Mouse (Mus musculus) heart, adult 8-10 months (tissue): ENCODE data around the gene Slc25a18. TPM values are rescaled to one million over a fixed set of nuclear protein-coding genes. Genes with fewer than 3 reads are reported as not detected.

Experiments
- DNase-seq: peaks from one replicate; pipeline ENCODE4 v3.0.0; 2022; ENCODE audit warnings: low spot score
- total RNA-seq, 4 experiments: library from RNA; stranded (reverse); gene quantifications; 2 replicates each; pipeline ENCODE4 v1.2.4; 2022

Slc25a18 gene
- total RNA-seq = under 1 TPM in 2 of 4 experiments, not detected in 2; 0.14 to 0.34 TPM

DNA sequence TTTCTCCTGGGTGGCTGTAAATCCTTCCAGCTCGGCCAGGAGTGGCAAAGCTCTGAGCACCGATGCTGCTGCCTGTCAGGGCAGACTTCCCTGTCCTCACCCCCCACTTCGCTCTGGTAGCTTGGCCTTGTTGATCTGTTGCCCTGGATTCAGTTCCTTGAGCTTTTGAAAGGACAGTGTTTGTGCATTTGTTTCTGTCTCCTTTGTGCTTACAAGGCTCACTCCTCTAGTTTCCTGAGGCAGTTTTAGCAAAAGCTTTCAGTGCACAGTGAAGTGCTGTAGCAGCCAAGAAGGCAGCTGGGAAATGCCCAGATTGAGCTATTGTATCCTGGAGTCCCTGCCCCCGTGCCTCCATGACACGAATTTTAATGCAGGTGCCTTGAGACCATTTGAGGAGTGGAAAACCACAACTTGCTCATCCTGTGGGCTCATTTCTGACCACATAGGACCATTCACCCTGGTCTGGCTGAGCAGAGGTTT, at the start of gene Slc25a18:
TSS of gene Slc25a18 (plus strand) at position 430 of the 480 bp plus-strand sequence.
- DNase-seq = no peak

DNA sequence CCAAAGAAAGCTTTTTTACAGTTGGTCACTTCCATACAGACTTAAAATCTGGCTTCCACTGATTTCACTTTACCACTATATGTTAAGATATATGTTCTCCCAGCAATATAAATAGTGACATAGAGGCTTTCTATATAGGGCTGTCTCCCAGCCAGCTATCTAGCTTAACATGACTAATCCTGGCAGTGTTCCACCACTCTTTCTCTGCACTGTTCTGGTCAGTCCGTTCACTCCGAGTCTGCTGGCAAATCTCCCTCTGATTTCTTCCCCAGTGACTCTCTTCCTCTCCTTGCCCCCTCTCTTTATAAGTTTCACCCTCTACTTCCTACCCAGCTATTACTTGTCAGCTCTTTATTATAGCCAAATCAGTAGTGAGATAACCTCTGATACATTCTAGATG, 47.4 kb upstream of the Slc25a18 start:
- no peak for DNase-seq

DNA sequence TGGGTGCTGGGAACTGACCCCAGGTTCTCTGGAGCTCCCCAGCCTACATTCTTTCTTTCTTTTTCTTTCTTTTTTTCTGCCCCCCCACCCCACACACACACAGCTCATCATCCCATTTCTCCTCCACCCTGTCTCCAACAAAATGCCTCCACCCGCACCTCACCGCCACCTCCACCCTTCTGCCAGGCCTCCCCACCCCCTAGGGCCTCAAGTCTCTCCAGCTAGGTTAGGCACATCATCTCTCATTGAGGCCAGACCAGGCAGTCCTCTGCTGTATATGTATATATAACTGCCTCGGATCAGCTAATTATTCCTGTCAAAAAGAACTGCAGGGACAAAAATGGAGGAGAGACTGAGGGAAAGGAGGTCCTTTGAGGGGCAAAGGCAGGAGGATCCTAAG, 37.4 kb upstream of the Slc25a18 start:
- no peak for DNase-seq

DNA sequence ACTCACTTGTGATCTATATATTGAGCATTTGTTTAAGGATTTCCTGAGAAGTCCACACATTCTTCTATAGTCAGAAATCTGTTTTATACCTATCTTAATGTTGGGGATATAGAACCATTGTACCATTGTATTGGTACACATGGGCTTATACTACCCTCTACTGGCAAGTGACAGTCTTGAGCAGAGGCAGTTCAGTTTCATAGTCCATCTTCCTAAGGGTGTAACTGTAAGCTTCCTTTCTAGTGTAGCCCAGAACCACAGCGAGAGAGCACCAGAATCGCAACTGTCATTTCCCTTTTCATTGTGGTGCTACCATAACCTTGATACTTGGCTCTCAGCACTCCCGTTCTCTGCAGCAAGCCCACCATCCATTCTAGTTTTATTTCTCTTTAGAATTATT, 36.8 kb upstream of the Slc25a18 start:
- DNase-seq = peak; percentile 57

DNA sequence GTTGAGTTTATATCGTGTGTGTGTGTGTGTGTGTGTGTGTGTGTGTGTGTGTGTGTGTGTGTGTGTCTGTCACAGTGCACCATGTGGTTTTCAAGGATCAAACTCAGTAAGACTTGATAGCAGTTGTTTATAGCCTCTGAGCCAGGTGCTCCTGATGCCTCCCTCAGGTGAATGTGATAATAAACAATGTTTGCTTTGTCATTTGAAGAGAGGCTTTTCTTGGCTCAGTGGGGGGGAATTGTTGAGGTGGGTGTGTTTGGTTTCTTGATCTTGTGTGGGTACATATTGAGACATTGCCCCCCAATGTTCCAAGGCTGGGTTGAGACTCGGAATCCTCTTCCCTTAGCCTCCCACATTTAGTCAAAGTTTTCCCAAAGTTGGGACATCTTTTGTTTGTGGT, 30.2 kb upstream of the Slc25a18 start:
- DNase-seq = no peak

DNA sequence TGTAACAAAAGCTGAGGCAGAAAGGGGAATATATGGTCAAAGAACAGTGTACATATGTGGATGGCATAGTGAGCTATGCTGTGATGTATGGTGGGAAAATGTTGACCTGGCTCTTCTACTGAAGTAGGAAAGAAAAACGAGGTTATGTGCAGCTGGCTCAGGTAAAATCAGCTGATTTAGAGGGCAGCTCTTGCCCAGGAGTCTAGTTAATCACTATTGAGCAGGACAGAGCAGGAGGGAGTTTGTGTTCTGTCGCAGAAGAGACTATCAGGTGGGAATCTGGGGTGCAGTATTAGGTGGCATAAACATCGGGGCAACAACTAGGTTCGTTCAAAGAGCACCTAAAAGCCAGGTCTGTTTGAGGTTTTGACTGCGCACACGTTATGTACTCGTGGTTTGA, 29.1 kb upstream of the Slc25a18 start:
- DNase-seq = no peak

DNA sequence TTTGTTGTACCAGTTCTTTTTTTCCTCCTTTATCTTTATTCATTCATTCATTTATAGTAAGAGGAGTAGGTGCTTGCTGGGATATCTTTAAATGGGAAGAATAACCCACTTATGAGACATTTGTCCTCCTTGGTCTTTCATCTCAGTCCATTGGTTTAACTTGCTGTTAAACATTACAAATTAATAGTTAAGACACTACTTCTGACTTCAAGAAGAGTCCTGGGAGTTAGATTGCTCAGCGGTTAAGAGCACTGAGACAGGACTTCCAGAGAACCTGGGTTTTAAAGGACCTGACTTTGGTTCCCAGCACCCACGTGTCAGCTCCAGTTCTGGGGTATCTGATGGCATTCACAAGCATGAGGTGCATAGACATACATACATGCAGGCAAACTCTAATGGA, 27.0 kb upstream of the Slc25a18 start:
- DNase-seq = no peak

DNA sequence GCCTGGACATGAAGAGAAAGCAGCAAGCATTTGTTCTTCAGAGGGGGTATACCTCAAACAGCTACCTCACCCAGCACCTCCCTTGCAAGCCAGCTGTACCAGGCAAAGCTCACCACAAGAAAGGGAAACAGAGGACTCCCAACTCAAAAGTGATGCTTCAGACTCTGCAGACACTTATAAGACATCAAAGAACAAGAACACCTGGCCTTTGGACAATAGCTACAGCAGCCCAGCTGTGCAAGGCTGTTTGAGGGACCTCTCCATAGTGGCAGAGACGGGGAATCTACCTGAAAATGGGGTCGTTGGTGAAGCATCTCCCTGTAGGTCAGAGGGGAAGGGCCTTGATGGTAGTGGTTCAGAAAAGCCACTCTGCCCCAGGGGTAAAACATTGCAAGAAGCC, 12.2 kb upstream of the Slc25a18 start:
- DNase-seq = no peak

DNA sequence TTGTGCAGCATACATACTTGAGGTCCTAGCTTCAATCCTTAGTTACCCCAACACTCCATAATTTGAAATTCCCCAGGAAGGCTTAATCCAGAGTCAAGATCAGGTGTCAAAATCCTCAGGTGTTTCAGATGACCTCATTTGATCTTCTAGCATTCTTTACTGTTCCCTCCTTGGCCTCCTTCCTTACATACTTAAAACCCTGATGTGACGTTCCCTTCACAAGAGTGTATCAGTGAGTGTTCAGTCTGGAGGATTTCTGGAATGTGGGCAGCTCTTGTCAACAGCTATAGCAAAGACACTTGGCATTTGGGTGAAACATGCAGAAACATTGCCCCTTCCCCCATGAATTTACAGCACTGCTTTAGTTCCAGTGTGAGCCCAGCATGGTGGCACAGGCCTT, 3.4 kb upstream of the Slc25a18 start:
- no peak for DNase-seq

DNA sequence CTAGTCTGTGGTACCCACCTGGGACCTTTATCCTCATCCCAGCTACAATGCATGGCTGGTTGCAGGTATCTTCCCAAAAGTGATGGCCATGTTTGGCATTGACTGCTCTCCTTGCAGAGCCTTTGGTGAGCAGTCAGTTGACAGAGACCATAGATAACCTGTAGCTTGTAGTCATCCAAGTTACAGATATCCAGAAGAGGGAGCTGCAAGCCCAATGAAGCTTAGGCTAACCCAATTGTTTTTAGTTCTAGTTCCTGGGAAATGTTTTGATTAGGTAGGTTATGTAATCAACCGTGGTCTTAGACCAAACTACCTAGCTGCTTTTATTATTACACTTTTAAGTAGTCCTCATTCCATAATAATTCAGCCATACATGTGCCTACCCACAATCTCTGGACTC, 2.0 kb upstream of the Slc25a18 start:
- DNase-seq = no peak

DNA sequence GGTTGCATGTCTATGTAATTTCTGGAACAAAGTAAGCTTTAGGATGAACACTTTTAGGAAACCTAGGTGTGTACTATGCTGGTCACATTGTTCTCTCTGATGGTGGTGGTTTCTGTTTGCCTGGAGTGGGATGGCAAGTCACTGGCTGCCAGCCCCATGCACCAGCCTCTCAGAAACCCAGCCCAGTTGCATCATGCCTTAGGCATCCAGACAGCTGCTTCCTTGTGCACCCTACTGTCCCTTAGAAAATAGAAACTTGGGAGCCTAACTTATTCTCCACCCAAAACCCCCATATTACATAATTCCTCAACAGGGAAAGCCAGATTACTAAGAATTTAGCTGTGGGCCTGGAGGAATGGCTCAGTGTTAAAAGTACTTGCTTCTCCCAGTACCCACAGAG, 1.4 kb upstream of the Slc25a18 start:
- peak; percentile 7 for DNase-seq

DNA sequence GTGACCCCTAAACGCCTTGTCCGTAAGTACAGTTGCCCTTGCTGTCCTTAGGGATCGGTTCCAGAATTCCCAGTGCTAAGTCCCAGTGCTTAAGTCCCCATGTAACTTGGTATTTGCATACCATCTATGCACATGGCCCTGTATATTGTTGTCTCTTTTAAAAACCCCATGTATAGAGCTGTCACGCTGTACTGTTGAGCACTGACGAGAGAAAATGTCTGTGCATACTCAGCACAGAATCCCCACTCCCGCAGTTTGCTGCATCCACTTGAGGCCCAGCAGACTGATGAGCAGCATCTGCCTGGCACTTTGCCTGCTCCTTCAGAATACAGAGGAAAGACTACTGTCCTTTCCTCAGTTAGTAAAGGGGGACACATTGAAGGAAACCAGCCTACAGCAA, 385 bp downstream of the Slc25a18 start:
- no peak for DNase-seq

DNA sequence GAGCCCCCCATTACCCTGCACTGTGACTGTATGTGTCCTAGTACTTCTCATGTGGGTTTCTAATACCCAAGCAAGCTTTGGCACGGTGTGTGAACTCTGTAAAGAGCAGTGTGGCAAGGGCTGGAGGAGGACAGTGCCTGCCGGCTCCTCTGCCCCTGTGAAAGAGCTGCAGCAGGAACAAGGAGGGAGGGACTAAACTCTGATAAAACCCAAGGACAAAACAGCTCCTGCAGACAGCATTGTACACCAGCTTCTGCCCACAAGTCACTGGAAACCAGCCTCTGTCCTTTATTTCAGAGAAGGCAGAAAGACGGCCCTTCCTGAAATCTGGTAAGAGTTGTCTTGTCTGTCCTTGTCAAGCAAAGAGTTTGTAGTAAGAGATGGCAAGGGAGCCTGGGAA, 2.9 kb downstream of the Slc25a18 start:
- DNase-seq = no peak

DNA sequence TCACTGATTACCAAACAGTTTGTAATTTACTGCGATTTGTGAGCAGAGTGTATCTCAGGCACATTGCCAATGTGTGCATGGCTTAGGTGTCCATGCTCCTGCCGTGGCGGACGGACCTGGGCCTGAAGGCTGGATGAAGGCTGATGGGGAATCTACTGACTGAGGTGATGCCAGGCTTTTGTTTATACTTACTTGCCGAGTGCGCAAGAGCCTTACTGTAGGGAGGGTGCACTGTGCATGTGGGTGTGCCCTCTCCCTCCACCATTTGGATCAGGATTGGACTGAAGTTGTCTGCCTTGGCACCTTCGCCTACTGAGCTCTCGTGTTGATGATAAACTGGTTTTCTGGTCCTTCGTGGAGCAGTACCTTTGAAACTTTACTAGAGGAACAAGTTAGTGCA, 4.2 kb downstream of the Slc25a18 start:
- DNase-seq = no peak

DNA sequence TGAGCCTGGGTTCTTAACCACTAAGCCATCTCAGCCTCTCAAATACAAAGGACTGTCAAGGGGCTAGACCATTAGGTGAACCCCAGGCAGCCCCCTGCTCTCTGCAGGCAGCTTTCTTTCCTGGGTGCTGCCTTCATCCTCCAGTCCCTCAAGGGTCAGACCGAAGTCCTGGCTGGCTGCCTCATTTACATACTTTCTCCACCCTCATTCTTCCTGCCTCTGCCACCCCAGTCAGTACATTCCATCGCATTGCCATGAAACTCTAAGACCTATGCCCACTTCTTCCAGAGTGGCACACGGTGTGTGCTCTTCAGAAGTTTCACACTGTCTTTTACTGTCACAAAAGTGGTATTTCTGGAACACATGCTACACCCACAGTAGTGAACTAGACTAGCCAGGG, 4.8 kb downstream of the Slc25a18 start:
- no peak for DNase-seq

DNA sequence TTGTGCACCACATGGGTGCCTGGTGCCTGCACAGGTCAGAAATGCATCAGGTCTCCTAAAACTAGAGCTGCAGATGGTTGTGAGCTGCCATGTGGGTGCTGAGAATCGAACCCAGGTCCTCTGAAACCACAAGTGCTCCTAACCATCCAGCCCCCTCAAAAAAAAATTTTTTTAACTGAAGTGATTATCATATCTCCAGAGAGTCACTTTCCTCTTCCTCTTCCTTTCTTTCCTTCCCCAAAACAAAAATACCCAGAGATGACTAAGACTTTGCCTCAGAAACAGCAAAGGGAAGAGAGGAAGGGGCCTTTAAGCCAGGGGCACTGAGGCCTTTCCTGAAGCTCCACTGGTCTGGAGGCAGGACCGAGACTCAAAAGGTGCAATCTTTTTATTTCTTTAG, 9.6 kb downstream of the Slc25a18 start:
- DNase-seq = no peak

DNA sequence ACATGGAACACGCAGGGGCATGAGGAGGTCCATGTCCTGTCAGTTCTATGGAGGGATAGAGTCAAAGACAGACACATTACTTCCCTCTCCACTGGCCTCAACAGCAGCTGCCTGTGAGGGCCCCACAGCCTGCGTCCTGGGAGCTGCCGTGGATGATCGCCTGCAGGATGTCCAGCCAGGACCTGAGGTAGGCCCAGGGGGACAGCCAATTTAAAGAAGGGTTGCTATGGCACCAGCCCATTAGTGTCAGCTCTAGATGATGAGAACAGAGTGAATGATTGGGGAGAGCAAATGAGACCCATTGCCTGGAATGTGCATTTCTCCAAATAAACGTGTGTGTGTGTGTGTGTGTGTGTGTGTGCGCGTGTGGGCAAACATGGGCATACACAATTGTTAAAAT, 11.0 kb downstream of the Slc25a18 start:
- DNase-seq = no peak

DNA sequence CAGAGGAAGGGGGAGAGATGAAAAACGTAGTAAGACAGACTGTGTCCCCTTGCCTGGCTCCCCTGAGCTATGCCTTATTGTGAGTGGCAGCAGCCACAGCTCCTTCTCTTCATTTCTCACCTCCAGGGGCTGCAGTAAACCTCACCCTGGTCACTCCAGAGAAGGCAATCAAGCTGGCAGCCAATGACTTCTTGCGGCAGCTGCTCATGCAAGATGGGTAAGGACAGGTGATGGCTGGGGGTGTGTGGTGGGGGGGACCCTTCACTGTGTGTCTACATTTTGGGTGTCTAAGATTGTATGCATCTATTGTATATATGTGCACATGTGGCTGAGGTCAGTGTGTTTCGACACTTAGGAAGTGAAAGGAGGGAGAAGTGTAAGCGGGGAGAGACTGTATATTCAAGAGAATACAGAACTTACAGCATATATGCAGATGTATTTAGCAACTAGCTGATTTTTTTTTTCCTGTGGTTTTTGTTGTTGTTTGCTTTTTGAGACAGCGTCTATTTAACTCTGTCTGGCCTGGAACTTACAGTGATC, 14.8 kb downstream of the Slc25a18 start:
- DNase-seq = no peak

DNA sequence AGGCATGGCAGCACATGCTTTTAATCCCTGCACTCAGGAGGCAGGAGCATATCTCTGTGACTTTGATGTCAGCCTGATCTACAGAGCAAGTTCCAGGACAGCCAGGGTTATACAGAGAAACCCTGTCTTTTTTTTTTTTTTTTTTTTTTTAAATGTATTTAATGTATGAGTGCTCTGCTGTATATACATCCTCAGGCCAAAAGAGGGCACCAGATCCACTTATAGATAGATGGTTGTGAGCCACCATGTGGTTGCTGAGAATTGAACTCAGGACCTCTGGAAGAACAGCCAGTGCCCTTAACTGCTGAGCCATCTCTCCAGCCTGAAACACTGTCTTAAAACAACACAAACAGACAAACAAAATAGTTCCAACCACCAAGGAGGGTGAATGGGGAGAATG, 15.5 kb downstream of the Slc25a18 start:
- no peak for DNase-seq

DNA sequence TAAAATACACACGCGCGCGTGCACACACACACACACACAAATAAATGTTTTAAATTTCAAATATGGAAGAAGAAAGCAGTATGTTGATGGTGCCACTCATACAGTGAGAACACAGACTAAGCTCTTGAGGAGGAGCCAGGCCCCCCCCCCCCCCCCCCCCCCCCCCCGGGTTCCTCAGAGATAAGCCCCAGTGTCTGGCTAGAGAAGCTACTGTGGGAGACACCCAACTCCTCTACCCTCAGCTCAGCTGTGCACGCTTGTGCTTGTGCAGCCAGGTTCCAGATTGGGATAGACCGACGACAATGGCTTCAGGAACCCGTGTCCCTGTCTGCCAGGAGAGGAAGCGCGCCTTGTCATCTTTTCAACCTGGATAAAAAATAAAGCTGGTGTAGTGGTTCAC, 16.8 kb downstream of the Slc25a18 start:
- no peak for DNase-seq

DNA sequence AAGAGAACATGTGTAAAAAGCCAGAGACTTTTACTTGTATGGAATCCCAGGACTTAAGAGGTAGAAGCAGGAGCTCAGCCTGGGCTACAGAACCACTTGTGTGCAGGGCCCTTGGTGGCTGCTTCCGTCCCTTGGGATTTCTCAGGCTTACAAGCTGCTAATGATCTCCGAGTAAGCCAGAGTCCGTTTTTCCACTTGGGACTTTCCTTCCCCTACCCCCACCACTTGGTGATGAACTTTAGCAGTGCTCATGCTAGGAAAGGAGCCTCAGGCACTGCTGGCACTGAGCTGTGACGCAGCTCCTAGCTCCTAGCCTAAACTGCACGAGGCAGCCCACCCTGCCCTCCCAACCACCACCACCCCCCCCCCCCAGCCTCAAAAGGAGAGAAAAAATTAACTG, 17.3 kb downstream of the Slc25a18 start:
- no peak for DNase-seq

DNA sequence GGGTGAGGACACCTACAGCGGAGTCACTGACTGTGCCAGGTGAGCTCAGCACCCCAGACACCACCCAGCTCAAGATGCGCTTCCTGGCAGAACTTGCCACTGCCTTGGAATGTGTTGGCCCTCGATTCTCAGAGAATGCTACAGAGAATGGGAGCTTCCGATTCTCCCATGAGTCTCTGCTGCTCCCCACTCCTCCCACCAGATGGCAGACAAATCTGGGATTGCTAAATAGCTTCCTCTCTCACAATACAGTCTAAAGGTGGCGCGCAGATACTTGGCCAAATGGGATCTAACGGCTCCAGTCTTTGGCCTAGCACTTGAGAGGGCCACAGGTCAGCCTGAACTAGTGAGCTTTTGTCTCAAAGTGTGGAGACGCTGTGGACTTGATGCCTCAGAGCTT, 19.6 kb downstream of the Slc25a18 start:
- DNase-seq = no peak

DNA sequence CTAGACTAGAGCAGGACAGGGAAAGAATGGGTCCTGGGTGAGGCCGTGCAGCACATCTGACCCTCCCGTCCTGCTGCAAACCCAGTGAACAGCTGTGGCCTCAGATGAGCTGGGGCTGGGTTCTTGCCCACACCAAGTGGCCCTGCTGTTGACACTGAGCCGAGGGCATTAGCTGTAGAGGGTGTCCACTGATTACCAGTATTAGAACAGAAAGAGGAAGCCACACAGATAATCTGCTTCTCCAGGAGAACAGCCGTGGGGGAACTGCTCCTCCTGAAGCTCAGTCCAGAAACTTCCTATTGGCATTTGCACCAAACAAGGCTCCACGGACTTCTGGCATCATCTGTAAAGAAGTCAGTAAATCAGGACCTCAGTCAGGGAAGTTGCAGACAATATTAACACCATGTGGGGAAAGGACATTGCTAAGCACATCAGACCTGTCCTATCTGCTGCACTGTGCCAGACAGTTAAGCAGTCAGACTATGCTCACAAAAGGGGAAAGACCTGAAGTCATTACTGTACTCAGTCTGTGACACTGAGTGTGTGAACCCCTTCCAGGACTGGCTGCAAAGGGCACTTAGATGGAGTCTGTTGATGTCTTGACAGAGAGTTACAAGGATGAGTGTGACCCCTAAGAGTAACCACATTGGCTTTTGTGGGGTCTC, 22.2 kb downstream of the Slc25a18 start:
- DNase-seq = no peak

DNA sequence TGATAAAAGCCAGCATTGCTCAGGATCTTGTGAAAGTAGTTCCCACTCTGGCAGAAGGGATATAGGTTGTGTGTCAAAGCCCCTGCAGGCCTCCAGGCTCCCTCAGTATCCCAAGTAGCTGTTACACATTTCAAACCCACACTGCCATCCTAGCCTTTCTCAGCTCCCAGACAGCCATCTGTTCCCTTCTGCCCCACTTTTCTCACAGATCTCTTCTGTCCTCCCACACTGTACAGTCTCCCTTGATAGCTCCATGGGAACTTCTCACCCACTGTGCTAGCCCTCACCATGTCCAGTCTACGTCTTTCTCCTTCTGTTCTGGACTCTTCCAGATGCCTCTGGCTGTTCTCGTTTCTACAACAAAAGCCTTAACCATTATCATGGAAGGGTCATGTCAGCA, 22.7 kb downstream of the Slc25a18 start:
- no peak for DNase-seq
